ENCODE assay signal across 29 mouse cellular contexts in genomic region chr10:72577713-72578112, GRCm38 (mm10).
"Had no signal": no experiment of that assay in that cellular context is flagged by ENCODE, and none has a peak within 500 bp of the region (broad histone marks: within the 10 kb centered on the region; RNA-seq: fewer than 3 reads in every experiment).

No protein-coding gene starts in this region.

- H3K27ac ChIP-seq: limb, embryonic 10.5 days; limb, embryonic 12.5 days; limb, embryonic 13.5 days; limb, embryonic 15.5 days; liver, embryonic 12.5 days; liver, embryonic 13.5 days; liver, embryonic 14.5 days; liver, embryonic 15.5 days; lung, embryonic 15.5 days; macrophage; midbrain, embryonic 10.5 days; midbrain, embryonic 12.5 days; midbrain, embryonic 13.5 days; midbrain, embryonic 15.5 days had no signal

- H3K4me3 ChIP-seq: limb, embryonic 10.5 days; limb, embryonic 12.5 days; limb, embryonic 13.5 days; limb, embryonic 15.5 days; liver, embryonic 12.5 days; liver, embryonic 13.5 days; liver, embryonic 15.5 days; lung, embryonic 15.5 days; megakaryocyte, embryonic 14.5 days; midbrain, embryonic 10.5 days; midbrain, embryonic 12.5 days; midbrain, embryonic 13.5 days; midbrain, embryonic 15.5 days; myocyte had no signal

- DNase-seq: left cerebral cortex, postnatal 4 days; liver; liver, embryonic 13.5 days; liver, postnatal 0 days; lung, adult 18-20 months; lung, adult 2 months; lung, embryonic 14.5 days; lung, postnatal 10 days; lung, postnatal 14 days; lung, postnatal 36 days; lung, postnatal 4 days; midbrain, embryonic 14.5 days had no signal

- H3K4me1 ChIP-seq: limb, embryonic 15.5 days; liver, embryonic 12.5 days; liver, embryonic 13.5 days; liver, embryonic 15.5 days; lung, embryonic 15.5 days; megakaryocyte, embryonic 14.5 days; midbrain, embryonic 10.5 days; midbrain, embryonic 12.5 days; midbrain, embryonic 13.5 days; midbrain, embryonic 15.5 days had no signal

- H3K9me3 ChIP-seq: limb, embryonic 10.5 days; limb, embryonic 12.5 days; limb, embryonic 13.5 days; limb, embryonic 15.5 days; liver, embryonic 12.5 days; liver, embryonic 13.5 days; liver, embryonic 15.5 days; lung, embryonic 15.5 days; midbrain, embryonic 10.5 days; midbrain, embryonic 12.5 days; midbrain, embryonic 13.5 days; midbrain, embryonic 15.5 days had no signal

- H3K27me3 ChIP-seq: limb, embryonic 12.5 days; limb, embryonic 13.5 days; limb, embryonic 15.5 days; liver, embryonic 12.5 days; liver, embryonic 13.5 days; liver, embryonic 15.5 days; lung, embryonic 15.5 days; megakaryocyte, embryonic 14.5 days; midbrain, embryonic 12.5 days; midbrain, embryonic 13.5 days; midbrain, embryonic 15.5 days had no signal

- H3K4me2 ChIP-seq: limb, embryonic 12.5 days; limb, embryonic 15.5 days; liver, embryonic 11.5 days; liver, embryonic 12.5 days; liver, embryonic 13.5 days; liver, embryonic 15.5 days; lung, embryonic 14.5 days; lung, embryonic 15.5 days; midbrain, embryonic 11.5 days; midbrain, embryonic 12.5 days; midbrain, embryonic 13.5 days; midbrain, embryonic 15.5 days had no signal

- H3K36me3 ChIP-seq: limb, embryonic 10.5 days; limb, embryonic 12.5 days; limb, embryonic 13.5 days; limb, embryonic 15.5 days; liver, embryonic 12.5 days; liver, embryonic 13.5 days; liver, embryonic 15.5 days; lung, embryonic 15.5 days; midbrain, embryonic 10.5 days; midbrain, embryonic 12.5 days; midbrain, embryonic 13.5 days; midbrain, embryonic 15.5 days had no signal

- H3K9ac ChIP-seq: limb, embryonic 12.5 days; limb, embryonic 13.5 days; limb, embryonic 15.5 days; liver, embryonic 12.5 days; liver, embryonic 13.5 days; liver, embryonic 14.5 days; liver, embryonic 15.5 days; liver, postnatal 0 days; lung, embryonic 14.5 days; lung, embryonic 15.5 days; midbrain, embryonic 12.5 days; midbrain, embryonic 13.5 days; midbrain, embryonic 15.5 days had no signal
